Mouse (Mus musculus) CD8-positive naive resting alpha-beta T cell, adult 2 months (primary cell): ENCODE data around the gene Erc1.
"Not testable (repeated sequence)": the region's sequence is repeated elsewhere in the genome, so short reads cannot be mapped to it uniquely, and the experiment has no call there.

Experiments used
- DNase-seq, 2 experiments: peaks; one replicate each; pipeline ENCODE4 v3.0.0; 2022; ENCODE audit warnings: low read depth in 2 of 2, low spot score in 2 of 2

Gene Erc1

DNA sequence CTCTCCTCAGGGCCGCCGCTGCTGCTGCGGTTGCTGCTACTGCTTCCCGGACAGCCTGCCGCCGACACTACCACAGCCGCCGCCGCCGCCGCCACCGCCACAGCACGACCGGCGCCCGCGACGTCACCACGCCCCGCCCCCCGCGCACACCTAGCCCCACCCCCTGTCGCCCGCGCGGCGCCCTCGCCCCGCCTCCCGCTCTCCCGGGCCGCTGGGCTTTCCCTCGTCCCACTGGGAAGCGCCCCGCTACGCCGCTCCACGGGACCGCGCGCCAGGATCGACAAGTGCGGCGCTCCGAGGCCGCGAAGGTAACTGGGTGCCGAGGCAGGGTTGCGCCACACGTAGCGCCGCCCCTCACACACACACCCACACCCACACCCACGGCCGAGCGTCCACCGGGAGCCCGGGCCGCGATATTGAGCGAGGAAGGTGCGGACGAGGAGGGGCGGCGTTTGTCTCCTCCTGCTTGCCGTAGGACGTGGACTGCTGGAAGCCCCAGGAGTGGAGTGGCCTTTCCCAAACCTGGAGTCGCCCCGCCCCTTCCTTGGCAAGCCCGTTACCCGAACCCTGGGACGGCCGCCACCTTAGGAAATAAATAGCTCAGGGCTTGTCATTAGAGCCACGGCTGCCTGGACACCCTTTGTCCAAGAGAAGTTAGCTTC, at the start of gene Erc1:
Erc1 (minus strand) TSS at position 134 of the 662 bp plus-strand sequence.
- peak; percentile 72 to 78 for DNase-seq

DNA sequence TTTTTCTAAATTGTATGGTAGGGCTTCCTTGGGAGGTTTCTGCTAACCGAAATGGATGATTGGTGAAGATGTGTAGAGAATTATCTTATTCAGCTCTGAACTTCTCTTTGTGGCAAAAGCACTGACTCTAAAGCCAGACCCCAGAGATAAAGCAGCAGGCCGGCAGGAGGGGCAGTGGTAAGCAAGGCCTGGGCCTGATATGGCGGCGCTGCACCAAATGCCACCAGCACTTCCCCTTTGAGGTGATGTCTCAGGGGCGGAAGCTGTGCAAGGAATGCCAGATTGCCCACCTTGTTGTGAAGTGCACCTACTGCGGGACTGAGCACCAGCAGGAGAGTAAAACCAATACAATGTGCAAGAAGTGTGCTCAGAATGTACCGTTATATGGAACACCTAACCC, 44.7 kb upstream of the Erc1 start:
- no peak for DNase-seq

DNA sequence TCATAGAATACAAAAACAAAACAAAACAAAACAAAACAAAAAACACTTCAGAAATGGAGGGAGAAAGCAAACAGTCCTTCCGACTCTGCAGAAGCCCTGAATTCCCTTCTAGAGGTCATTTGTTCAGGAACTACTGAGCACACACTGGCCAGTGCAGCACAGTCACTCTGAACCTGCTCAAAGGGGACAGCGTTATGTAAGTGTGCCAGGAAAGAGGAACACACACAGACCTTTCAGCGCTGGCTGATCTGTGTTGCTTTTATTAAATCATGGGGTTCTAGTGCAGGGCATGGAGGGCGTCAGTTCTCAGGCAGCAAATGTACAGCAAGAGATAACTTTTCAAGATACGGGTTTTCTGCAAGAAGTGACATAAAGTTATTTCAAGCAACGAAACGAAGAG, 35.2 kb upstream of the Erc1 start:
- DNase-seq, result no peak

DNA sequence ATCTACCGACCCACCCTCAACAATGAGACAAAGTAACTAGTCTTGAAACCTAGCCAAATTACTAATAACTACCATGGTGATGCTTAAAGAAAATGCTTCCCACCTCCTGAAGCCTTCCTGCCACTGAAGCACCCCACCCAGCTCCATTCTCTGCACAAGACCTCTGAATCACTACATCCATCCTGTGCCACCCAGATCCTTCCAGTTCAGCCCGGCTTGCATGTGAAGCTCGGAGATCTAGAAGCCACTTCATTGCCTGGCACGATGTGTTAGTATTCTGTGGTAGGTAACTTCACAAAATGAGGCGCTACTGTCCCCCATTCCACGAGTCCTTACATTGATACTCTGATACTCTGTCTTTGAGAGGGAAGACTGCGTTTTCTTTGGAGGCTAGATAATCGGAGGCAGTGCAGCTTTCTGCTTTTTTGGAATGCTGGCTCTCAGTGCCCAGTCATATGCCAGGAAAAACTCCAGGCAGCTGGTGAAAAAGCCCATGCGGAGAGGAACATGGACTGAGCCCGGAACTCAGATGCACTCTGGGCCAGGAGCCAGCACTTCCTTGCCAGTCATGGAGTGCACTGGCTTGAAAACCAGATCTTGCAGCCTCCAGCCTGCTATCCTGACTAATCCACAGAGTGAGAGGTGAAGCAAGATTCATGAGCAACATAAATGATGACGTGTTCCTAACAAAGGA, 16.5 kb upstream of the Erc1 start:
- DNase-seq, result no peak

DNA sequence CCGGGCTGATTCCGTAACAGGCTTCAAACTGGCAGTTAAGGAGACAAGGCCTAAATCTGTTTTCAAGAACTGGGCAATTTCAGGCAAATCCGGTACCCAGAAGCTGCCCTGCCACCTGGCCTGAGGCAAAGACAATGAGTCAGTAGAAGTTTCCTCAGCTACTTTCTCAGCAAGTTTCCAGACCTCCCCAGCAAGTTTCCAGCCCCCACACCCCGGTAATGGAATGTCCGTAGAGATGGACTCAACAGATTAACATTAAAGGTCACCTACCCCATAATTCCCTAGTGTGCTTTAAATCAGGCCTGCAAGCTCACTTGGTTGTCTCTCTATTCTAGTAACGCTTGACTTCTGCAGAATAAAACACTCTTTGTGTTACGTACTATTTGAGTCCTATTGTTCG, 13.6 kb upstream of the Erc1 start:
- DNase-seq, result no peak

DNA sequence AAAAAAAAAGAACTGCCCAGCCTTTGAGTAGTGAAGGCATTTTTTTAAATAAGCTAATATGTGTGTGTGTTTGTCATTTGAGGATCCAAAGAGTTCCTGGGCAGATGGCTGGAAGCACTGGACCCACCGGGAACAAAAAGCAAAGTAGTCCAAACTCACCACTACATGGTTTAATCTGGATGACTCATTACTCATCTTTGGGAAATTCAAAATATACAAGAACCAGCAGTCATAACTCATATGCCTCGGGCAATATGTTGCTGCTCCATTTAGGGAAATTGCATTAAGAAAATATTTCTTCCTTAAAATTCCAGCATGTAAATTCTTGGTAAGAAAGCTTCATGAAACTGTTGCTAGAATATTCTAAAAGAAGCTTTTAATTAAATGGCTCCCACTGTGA, 12.3 kb upstream of the Erc1 start:
- no peak for DNase-seq

DNA sequence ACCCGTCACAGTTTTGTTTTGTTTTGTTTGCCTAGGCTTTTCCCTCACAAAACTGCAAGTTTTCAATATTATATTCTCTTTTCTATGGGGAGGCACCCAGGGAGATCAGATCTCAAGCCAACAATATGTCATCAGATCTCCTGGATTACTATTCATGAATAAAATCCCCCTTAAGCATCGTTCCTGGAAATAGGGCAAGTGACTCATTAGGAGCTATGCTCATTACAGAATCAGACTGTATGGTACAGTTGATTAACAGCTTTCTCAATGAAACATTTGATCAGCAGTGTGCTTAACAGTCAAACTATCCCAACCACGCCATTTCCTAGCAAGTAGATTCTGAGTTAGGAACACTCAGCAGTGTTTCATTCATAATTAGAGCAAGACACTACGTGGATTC, 7.5 kb upstream of the Erc1 start:
- DNase-seq, result no peak

DNA sequence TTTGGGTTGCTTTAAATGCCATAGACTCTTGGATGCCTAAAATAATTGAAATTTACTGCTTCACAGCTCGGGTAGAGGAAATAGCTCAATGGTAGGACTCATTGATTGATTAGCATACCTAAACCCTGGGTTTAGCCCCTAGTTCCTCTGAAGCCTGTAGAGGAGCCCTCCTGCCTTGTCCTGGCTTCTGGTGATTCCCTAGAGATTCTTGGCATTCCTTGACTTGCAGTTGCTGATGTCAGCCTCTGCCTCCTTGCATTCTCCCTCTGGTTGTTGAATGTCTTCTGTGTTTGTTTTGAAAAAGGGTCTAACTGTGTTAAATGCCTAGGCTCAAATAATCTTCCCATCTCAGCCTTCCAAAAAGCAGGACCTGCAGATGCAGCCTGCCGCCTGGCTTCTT, 6.2 kb upstream of the Erc1 start:
- no peak for DNase-seq

DNA sequence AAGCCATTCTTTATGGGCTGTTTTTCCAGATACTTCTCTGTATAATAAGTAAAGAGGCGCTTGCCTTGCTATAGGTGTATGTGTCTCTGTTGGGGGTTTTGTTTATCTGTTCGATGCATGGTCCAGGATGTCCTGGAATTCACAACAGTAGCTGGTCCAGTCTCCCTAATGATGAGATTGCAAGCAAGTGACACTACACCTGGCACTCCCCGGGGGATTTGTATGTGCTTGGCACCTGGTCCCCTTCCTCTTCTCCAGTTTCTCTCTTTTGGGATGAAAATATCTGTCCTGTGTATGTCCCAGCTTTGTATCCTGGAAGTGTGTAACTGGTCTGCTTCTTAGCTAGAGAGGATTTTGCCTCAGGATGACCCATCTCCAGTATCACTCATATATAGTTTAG, 1.9 kb upstream of the Erc1 start:
- no peak for DNase-seq

DNA sequence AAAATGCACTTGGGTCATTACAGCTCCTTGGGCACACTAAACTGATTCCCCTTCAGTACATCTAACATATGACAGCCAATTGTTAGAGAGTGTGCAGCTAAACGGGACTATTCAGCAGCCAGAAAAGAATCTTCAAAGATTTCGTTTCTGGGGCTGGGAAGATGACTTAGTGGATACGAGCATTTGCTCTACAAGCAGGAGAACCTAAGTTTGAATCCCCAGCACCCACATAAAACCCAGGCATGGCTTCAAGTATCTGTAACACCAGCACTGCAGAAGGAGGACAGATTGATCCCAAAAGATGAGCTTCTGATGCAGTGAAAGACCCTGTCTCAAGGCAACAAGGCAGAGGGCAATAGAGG, 1.4 kb upstream of the Erc1 start:
- no peak for DNase-seq

DNA sequence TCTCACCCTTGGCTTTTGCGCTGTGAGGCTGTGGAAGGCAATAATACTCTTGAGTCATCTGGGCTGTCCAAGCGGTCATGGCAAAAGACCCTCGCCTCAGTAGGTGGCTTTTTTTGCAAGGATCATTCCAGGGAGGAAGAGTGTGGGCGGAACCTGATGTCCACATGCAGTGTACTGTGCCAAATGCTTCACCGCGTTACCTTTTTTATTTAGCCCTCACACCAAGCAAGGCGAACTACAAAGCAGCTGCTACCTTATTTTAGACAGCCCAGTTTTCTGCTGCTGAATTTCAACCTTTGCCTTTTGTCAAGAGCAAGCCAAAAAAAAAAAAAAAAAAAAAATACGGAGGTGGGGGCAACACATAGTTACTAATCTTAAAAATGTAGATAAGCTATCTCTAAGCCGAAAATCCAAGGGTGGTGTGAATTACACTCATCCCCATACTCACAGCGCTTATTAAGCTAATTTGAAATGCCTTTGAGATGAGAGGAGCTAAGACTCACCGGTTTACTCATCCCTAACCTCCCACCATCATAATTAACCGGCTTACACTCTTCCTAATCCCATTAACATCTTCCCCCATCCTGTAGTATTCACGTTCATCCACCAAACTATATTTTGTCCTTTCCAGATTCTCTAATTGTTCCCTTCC, 855 bp upstream of the Erc1 start:
- no peak for DNase-seq

DNA sequence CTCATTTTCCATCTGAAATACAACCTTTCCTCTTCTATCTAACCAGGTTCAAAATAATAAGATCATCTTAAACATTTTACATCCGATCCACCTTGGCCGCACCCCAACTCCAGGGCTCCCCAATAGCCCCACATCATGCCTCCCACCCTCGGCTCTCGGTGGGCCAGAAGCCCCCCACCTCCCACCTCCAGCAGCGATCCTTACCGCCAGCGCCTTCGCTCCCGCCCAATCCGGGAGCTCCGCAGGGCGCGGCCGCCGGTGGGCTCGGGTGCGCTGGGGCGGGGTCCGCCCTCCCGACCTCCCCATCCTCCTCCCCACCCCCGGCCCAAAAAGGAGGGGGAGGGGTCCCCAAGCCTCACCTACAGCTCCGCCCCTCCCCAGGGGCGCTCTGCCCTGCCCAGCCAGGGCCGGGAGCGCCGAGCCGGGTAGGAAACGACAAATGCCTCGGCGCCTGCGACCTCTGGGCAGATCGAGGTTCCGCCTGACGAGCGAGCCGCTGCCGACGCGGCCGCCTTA, 391 bp downstream of the Erc1 start:
- DNase-seq, result no peak

DNA sequence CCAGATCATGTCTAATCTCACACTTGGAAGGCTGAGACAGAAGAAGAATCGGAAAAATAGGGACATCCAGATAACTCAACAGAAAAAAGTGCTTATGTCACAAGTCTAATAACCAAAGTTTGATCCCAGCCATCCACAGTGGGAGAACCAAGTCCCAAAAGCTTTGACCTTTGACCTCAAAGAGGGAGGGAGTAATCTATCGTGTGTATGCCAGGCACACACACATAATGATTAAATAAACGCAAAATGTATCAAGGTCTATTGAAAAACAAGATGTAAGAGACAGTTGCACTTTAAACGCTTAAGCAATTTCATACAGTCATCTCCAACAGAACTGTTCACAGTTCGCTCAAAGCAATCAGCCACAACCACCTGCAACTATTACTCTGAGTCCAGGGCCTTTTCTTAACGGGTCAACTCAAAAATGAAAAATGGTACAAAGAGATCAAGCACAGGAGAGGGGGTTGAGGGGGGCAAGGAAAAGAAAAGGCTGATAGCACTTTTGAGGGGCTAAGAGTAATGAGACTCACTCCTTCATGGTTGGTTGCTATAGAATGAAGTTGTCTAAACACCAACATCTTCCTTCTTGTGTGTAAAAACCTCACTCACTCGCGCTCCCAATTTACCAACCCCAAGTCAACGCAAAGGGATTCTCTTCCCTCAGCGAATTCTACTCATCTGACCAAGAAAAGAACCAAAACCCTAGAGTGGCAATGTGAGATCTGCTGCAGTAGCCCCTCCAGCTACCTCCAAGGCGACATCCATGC, 1.0 kb downstream of the Erc1 start:
- DNase-seq, result peak in 1 of 2 experiments; percentile 0

DNA sequence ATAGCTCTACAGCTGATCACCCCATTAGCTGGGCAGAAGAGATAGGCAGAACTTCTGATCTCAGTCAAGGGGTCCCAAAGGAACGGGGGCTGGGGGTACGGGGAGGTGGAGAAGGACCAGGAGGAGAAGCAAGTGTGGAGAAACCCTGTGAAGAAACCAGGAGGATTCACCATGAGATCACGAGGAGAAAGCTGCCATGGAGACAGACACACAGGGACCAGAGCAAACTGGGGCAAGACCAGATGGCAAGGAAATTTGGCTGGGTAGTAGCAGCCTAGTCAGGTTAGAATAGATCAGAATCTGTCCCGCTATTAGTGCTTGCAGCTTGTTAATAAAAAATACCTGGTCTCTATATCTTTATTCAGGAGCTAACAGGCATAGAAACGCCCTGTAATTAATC, 18.0 kb downstream of the Erc1 start:
- no peak for DNase-seq

DNA sequence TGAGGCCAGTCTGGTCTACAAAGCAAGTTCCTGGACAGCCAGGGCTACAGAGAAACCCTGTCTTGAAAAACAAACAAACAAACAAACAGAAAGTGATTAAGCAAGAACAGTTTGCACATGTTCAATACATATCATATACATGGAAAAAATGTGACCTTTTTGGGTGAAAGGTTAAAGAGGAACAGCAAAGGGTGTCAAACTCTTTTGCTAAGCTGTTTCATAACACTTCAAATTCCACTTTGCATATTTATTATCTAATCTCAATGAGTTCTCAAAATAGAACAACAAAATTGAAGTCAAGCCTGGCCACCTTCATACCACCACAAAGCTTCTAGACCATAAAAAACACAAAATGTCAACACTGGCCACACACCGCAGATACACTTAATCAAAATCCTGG, 19.8 kb downstream of the Erc1 start:
- no peak for DNase-seq

DNA sequence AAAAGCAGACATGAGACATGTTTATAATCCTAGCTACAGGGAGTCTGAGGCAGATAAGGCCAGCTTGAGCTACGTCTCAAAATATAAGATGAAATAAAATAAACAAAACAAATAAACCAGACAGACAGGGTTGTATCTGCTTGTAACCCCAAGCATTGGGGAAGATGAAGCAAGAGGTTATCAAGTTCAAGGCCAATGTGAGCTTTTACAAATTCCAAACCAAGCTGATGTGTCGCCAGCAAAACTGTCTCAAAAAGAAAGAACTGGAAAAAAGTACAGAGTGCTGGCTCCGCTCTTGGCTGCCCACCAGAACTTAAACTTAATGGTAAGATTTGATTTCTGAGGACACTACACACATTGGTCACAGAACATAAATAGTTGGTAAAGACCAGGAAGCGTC, 21.3 kb downstream of the Erc1 start:
- no peak for DNase-seq

DNA sequence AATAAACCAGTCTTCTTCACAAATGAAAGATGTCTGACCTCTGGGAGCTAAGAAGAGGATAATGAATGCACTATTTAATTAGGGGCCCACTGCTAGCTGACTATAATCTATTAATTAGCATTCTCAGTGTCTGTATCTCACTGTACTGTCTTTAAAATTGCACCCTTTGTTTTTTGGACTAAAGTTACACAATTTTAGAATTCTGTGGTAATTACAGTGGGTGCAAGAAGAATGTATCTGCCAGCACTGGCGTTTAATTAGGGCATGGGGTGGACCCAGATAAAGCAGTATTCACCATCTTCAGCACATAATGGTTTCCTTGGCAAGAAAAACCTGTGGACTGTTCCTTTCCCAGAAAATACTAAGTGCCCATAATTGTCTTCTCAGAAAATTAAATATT, 25.8 kb downstream of the Erc1 start:
- no peak for DNase-seq

DNA sequence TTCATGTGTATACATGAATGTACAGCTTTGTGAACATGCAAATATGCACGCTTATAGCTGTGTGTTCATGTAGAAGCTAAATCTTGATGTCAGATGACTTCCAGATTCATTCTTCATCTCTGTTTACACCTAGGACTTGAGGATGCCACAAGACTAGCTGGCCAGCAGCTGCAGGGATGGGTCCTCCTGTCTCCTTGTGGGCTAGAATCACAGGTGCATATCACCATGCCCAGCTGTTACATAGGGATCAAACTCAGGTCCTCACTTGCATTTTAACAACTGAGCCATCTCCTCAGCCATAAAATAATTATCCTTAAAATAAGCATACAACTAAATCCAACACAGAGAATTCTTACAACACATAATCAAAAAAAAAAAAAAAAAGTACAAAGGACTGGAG, 26.8 kb downstream of the Erc1 start:
- no peak for DNase-seq

DNA sequence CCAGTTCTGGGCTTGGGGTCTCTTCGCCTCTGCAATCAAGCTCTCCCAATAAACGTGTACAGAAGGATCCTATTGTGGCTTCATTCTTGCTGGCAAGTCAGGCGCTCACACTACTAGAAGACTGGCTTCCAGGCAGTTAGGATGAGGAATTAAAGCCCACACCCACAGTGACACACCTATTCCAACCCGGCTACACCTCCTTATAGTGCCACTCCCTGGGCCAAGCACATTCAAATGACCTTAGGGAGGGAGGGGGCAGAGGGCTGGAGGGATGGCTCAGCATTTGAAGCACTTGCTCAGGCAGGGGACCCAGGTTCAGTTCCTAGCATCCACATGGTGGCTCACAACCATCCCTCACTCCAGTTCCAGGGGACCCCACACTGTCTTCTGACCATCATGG, 29.4 kb downstream of the Erc1 start:
- DNase-seq, result no peak

DNA sequence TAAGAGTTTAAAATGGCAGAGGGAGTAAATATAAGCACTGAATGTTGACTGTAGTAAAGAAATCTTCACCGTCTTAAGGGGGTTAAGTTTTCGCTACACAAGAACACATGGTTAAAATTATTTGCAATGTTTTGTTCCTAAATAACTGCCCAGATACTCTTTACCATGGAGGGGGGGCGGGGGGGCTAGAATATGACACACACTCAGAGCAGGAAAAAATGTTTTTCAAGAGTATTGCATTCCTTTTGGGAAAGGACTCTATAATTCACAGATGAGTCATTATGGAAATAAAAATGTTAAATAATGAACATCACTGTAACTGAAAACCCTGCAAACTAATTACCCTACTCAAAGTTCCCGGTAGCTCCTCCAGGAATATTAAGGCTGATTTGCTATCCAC, 32.5 kb downstream of the Erc1 start:
- DNase-seq, result no peak

DNA sequence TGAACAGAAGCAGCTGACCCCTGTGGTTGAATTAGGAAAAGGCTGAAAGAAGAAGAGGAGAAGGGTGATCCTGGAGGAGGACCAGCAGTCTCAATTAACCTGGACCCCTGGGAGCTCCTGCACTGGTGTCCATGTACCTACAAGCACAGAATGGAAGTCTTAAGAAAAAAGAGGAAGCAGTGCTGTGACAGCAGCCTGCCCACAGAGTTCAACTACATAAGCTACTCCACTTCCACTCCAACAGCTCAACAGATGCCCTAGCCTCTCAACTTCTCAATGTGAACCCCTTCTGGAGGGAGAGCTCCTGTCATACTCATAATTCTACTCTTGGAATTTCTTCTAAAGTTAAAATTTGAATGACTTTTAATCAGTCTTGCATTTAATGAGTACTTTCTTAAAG, 34.9 kb downstream of the Erc1 start:
- DNase-seq, result not testable (repeated sequence)
